Mouse (Mus musculus) stomach, postnatal 0 days (tissue): ENCODE results near the gene Skil.

Experiments
- CTCF ChIP-seq: IDR thresholded peaks from 2 replicates; pipeline ENCODE4 v1.5.1; 2016; ENCODE audit warnings: antibody characterized with exemption, low read depth, mild to moderate bottlenecking, moderate library complexity
- EP300 ChIP-seq: optimal IDR thresholded peaks from 2 replicates; pipeline ENCODE3; 2016; ENCODE audit warnings: antibody characterized with exemption

- no peak for TF ChIP-seq CTCF
- no peak for TF ChIP-seq EP300
Observed at GRCm38 (mm10) chr3:31083507-31084245, 11.2 kb upstream of the Skil start.
